Mouse (Mus musculus) neural tube, embryonic 11.5 days (tissue): Measurements from ENCODE around the gene Jsrp1. TPM values are rescaled to one million over a fixed set of nuclear protein-coding genes. Genes with fewer than 3 reads are reported as not detected.

Experiments
- ATAC-seq: fragments of 200-750 bp; cut with Nextera tagmentation; 2 replicates; pipeline ENCODE4 v1.8.0; 2017; ENCODE audit warnings: moderate number of reproducible peaks, mild to moderate bottlenecking, moderate TSS enrichment, moderate library complexity; ENCODE audit not compliant: insufficient read depth, low FRiP score, low TSS enrichment
- DNase-seq: peaks from one replicate; pipeline ENCODE4 v3.0.0-alpha.2; 2015; ENCODE audit warnings: low spot score
- H3K27ac ChIP-seq: fragments of 300-500 bp; sonication (generic); 2 replicates; pipeline ENCODE4 v1.5.1; 2014; ENCODE audit warnings: low read depth, mild to moderate bottlenecking, low read length
- H3K27me3 ChIP-seq: fragments of 300-500 bp; sonication (generic); 2 replicates; pipeline ENCODE4 v1.6.1; 2014; ENCODE audit warnings: mild to moderate bottlenecking, low read length, mixed read lengths; ENCODE audit not compliant: control insufficient read depth, insufficient read depth
- H3K36me3 ChIP-seq: fragments of 300-500 bp; sonication (generic); 2 replicates; pipeline ENCODE4 v1.6.1; 2014; ENCODE audit warnings: mild to moderate bottlenecking, low read length, moderate library complexity, mixed read lengths; ENCODE audit not compliant: control insufficient read depth, insufficient read depth
- H3K4me1 ChIP-seq: fragments of 300-500 bp; sonication (generic); 2 replicates; pipeline ENCODE4 v1.6.1; 2014; ENCODE audit warnings: low read length, mixed read lengths; ENCODE audit not compliant: control insufficient read depth, insufficient read depth
- H3K4me2 ChIP-seq: fragments of 300-500 bp; sonication (generic); 2 replicates; pipeline ENCODE4 v1.6.1; 2014; ENCODE audit warnings: low read depth, mild to moderate bottlenecking, moderate library complexity
- H3K4me3 ChIP-seq: fragments of 300-500 bp; sonication (generic); 2 replicates; pipeline ENCODE4 v1.5.1; 2014; ENCODE audit warnings: low read depth, low read length
- H3K9ac ChIP-seq: fragments of 300-500 bp; sonication (generic); 2 replicates; pipeline ENCODE4 v1.6.1; 2014; ENCODE audit warnings: mild to moderate bottlenecking, low read length
- H3K9me3 ChIP-seq: fragments of 300-500 bp; sonication (generic); 2 replicates; pipeline ENCODE4 v1.6.1; 2016; ENCODE audit warnings: low read length; ENCODE audit not compliant: control insufficient read depth
- WGBS: fragments of 180-500 bp; shearing (Covaris S2); extraction: QIAGEN DNeasy Blood & Tissue Kit; methylation state at CpG from one replicate; pipeline ENCODE4 v1.1.7; 2014; 5-methylcytosine and 5-hydroxymethylcytosine counted together
- polyA plus RNA-seq: library from polyadenylated mRNA; unstranded; fragments of >200 nt; fragmentation: Nextera tagmentation; extraction: Ambion mirVana; gene quantifications from 2 replicates; pipeline ENCODE4 v1.2.1, GENCODE M21; 2014

Jsrp1 gene
- polyA plus RNA-seq, 1 experiment from 2014 or later = 1.9 TPM

GRCm38 (mm10) chr10:80839848-80840247 is 26.6 kb upstream of the Jsrp1 start:
- DNase-seq (no peak), ATAC-seq (no peak)
- H3K27me3 ChIP-seq = peaks cover 42% of the 10 kb centered on the region
- 56% methylated on average over 6 of the region's 6 CpGs for WGBS
- H3K4me2 ChIP-seq = no peak overlapping the region
- H3K9ac ChIP-seq = no peak overlapping the region; the same call in 1 of the 2 replicates
- H3K27ac ChIP-seq = no peak overlapping the region
- no peaks in the 10 kb centered on the region for H3K36me3 ChIP-seq
- no peak overlapping the region for H3K4me3 ChIP-seq
- H3K9me3 ChIP-seq = no peaks in the 10 kb centered on the region
- H3K4me1 ChIP-seq = no peaks in the 10 kb centered on the region; the same call in 1 of the 2 replicates

GRCm38 (mm10) chr10:80838346-80838912 is 25.1 kb upstream of the Jsrp1 start:
- Histone ChIP-seq H3K4me1 (no peaks in the 10 kb centered on the region), H3K4me3 (no peak overlapping the region), H3K9me3 (no peaks in the 10 kb centered on the region), H3K27me3 (peaks cover 42% of the 10 kb centered on the region), H3K9ac (no peak overlapping the region), H3K4me2 (no peak overlapping the region), H3K36me3 (no peaks in the 10 kb centered on the region), H3K27ac (no peak overlapping the region)
- ATAC-seq (no peak), DNase-seq (no peak)
- WGBS = 64% methylated on average over 2 of the region's 2 CpGs

- ATAC-seq = no peak
- Histone ChIP-seq H3K9ac (no peak overlapping the region), H3K27ac (no peak overlapping the region), H3K4me3 (no peak overlapping the region), H3K36me3 (no peaks in the 10 kb centered on the region), H3K27me3 (peaks cover 37% of the 10 kb centered on the region), H3K4me1 (no peaks in the 10 kb centered on the region), H3K9me3 (no peaks in the 10 kb centered on the region), H3K4me2 (no peak overlapping the region)
- DNase-seq = no peak
- WGBS = 14% methylated on average over 2 of the region's 2 CpGs
Measured at GRCm38 (mm10) chr10:80837827-80838226, 24.5 kb upstream of the Jsrp1 start.

- peaks cover 29% of the 10 kb centered on the region for H3K27me3 ChIP-seq
- H3K9ac ChIP-seq = no peak overlapping the region
- 48% methylated on average over 7 of the region's 7 CpGs for WGBS
- no peak overlapping the region for H3K27ac ChIP-seq
- ATAC-seq = no peak
- H3K9me3 ChIP-seq = no peaks in the 10 kb centered on the region
- H3K4me2 ChIP-seq = no peak overlapping the region
- H3K4me3 ChIP-seq = no peak overlapping the region
- no peak for DNase-seq
- H3K4me1 ChIP-seq = no peaks in the 10 kb centered on the region
- no peaks in the 10 kb centered on the region for H3K36me3 ChIP-seq
Measured at GRCm38 (mm10) chr10:80836949-80837379, 23.7 kb upstream of the Jsrp1 start.

DNA sequence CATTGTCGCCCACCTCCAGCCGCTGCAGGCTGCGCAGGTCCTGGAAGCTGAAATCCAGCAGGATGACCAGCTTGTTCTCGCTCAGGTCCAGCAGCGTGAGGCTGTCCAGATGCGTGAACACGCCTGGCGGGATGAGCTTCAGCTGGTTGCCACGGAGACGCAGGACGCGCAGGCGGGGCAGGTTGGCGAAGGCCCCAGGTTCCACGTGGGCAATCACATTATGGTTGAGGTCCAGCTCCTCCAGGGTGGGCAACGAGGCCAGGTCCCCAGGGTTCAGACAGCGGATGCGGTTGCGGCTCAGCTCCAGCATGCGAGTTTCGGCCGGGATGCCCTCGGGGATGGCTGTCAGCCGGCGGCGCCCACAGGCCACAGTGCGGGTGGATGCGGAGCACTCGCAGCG is 22.3 kb upstream of the Jsrp1 start:
- peaks cover 7% of the 10 kb centered on the region; the same call in 1 of the 2 replicates for H3K4me1 ChIP-seq
- no peaks in the 10 kb centered on the region for H3K9me3 ChIP-seq
- WGBS = 53% methylated on average over 30 of the region's 30 CpGs
- no peak for DNase-seq
- 0 out of 2 replicates have a peak overlapping the region, but pooled peaks have one; percentile 3 for H3K4me3 ChIP-seq
- ATAC-seq = no peak
- H3K9ac ChIP-seq = no peak overlapping the region
- H3K36me3 ChIP-seq = no peaks in the 10 kb centered on the region
- H3K27ac ChIP-seq = no peak overlapping the region
- peaks cover 29% of the 10 kb centered on the region for H3K27me3 ChIP-seq
- H3K4me2 ChIP-seq = no peak overlapping the region

GRCm38 (mm10) chr10:80832818-80833217 is 19.5 kb upstream of the Jsrp1 start:
- peaks cover 10% of the 10 kb centered on the region for H3K4me1 ChIP-seq
- H3K27ac ChIP-seq = no peak overlapping the region
- no peak overlapping the region for H3K4me3 ChIP-seq
- ATAC-seq = no peak
- DNase-seq = no peak
- H3K27me3 ChIP-seq = peaks cover 29% of the 10 kb centered on the region
- H3K4me2 ChIP-seq = no peak overlapping the region
- H3K9ac ChIP-seq = no peak overlapping the region
- H3K36me3 ChIP-seq = peaks cover 4% of the 10 kb centered on the region
- 65% methylated on average over 7 of the region's 7 CpGs for WGBS
- H3K9me3 ChIP-seq = no peaks in the 10 kb centered on the region

GRCm38 (mm10) chr10:80831136-80831535 is 17.8 kb upstream of the Jsrp1 start:
- 4% methylated on average over 9 of the region's 9 CpGs for WGBS
- Histone ChIP-seq H3K4me2 (peak overlapping the region; percentile 5; the same call in 1 of the 2 replicates), H3K4me3 (no peak overlapping the region), H3K9ac (no peak overlapping the region), H3K36me3 (peaks cover 4% of the 10 kb centered on the region), H3K4me1 (peaks cover 16% of the 10 kb centered on the region), H3K27me3 (peaks cover 26% of the 10 kb centered on the region), H3K27ac (no peak overlapping the region), H3K9me3 (no peaks in the 10 kb centered on the region)
- DNase-seq (peak; percentile 72), ATAC-seq (no peak)

DNA sequence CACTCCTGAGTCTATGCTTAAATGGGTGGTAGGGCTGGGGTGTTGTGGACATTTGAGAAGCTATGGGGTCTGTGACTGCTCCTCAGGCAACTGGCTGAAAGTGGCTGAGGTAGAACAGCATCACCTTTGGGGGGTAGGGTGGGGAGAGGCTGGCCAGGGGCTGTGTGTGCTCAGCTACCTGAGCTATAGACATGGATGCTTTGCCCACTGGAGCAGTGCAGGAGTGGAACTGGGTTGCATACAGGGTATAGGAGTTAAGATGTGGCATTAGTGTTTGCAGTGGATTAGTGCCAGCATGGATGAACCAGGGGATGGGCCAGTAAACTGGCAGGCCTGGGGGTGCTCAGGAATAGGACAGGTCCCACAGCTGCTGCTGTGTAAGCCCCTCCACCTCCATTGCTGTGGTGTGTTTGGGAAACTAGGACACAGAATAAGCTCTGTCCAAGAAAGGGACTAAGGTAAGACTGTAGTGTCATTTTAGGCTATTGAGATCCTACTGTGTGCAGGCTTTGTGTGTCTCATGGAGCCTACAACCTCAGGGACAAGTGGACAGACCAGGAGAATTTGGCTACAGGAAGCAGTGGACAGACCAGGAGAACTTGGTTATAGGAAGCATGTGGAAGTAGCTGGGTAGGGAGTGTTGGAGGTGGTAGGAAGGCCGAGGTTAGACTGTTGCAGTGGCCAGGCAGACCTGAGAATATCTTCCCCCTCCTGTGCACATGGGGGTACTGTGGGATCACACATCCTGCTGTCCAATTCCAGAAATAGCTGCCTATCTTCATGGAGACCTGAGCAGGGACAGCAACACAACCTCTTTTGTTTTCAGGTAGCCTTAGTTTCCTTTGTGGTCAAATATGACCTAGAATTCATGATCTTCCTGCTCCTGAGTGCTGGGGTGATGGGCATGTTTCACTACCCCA is 16.3 kb upstream of the Jsrp1 start:
- no peaks in the 10 kb centered on the region for H3K9me3 ChIP-seq
- no peak for DNase-seq
- no peak overlapping the region for H3K27ac ChIP-seq
- peaks cover 16% of the 10 kb centered on the region for H3K4me1 ChIP-seq
- peaks cover 13% of the 10 kb centered on the region for H3K27me3 ChIP-seq
- 0 out of 2 replicates have a peak overlapping the region, but pooled peaks have one; percentile 1 for H3K4me2 ChIP-seq
- ATAC-seq = no peak
- WGBS = 77% methylated on average over 1 of the region's 1 CpGs
- no peak overlapping the region for H3K9ac ChIP-seq
- H3K36me3 ChIP-seq = peaks cover 4% of the 10 kb centered on the region
- H3K4me3 ChIP-seq = no peak overlapping the region
